Mouse (Mus musculus) megakaryocyte, adult 5-6 weeks (primary cell): Measurements from ENCODE around the gene Jagn1. TPM values are rescaled to one million over a fixed set of nuclear protein-coding genes. Genes with fewer than 3 reads are reported as not detected.

Experiments
- ATAC-seq: 2 replicates; pipeline ENCODE4 v1.8.0; 2016; ENCODE audit warnings: mild to moderate bottlenecking, inconsistent platforms; ENCODE audit not compliant: poor library complexity, severe bottlenecking
- total RNA-seq, 2 experiments: library from RNA; stranded (forward) in 1 of 2; stranded (reverse) in 1 of 2; fragments of 153-499, 151-499 nt in 1 of 2; fragments of 221-1000, 200-1000 nt in 1 of 2; gene quantifications; 2 replicates each; pipeline versions ENCODE4 v1.2.3 to v1.2.4; 2015 to 2017

Gene Jagn1
- 34.2 and 43.6 TPM in 2 replicates for total RNA-seq (2015)
- total RNA-seq (2017): 11.0 and 12.7 TPM in 2 replicates

- peak; percentile 83 for ATAC-seq
These were observed at the start of gene Jagn1 for GRCm38 (mm10) chr6:113442442-113443090. TSS of gene Jagn1 (plus strand) at chr6:113442569.

DNA sequence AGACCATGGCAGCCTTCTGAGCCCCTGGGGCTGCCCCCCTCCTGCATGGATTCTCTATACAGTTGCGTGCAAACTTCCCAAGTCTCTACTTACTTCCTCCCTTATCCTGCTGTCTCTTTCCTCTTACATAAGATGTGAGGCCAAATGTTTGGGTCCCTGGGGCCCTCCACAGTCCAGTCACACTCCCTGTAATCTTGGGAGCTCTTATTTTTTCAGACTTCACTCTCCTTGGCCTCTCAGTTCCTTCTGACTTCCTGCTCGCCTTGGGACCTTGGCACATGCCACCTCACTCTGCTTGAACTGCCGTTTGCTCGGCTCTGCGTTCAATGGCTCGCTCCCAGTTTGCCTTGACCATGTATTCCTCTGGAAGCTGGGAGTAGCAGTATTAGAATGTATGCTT is 48.4 kb upstream of the Jagn1 start:
- ATAC-seq: no peak

DNA sequence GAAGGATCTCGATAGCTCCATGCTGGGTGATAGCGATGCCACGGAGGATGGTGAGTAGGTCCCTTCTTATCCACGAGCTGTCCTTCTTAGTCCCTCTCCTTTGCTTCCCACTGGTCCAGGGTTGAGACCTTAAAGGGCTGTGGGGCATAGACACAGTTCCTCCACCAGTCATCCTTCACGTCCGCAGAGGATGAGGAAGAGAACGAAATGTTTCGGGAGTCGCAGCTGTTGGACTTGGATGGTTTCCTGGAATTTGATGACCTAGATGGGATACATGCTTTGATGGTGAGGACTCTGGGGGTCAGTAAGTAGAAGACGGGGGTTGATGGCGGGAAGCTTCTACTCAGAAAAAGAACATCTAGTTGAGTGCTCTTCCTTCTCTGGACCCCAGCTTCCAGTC is 47.6 kb upstream of the Jagn1 start:
- no peak for ATAC-seq

GRCm38 (mm10) chr6:113395501-113395900 is 46.9 kb upstream of the Jagn1 start:
- no peak for ATAC-seq

DNA sequence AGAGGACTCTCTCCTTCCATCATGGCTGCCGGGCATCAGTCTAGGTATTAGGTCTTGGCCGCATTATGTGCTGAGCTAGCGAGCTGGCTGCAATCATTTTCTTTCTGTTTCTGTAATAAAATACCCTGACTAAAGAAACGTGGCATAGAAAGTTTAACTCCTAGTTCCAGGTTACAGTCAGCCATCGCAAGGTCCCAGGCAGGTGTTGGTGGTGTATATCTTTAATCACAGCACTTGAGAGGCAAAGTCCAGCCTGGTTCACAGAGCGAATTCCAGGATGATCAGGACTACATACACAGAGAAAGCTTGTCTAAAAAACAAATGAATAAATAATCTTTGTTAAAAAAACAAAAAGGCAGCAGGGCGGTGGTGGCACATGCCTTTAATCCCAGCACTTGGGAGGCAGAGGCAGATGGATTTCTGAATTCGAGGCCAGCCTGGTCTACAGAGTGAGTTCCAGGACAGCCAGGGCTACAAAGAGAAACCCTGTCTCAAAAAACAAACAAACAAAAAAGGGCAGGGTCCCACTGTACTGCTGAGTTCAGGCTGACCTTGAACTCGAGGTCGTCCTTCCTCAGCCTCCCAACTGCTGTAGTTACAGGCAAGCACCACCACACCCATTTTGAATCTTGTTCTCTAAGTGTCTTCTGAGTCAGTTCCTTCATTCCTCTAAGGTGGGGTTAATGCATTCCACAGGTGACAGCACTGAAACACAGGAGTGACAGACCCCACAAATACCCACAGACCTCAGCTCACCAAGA is 45.9 kb upstream of the Jagn1 start:
- ATAC-seq: no peak

GRCm38 (mm10) chr6:113402094-113402493 is 40.3 kb upstream of the Jagn1 start:
- no peak for ATAC-seq

DNA sequence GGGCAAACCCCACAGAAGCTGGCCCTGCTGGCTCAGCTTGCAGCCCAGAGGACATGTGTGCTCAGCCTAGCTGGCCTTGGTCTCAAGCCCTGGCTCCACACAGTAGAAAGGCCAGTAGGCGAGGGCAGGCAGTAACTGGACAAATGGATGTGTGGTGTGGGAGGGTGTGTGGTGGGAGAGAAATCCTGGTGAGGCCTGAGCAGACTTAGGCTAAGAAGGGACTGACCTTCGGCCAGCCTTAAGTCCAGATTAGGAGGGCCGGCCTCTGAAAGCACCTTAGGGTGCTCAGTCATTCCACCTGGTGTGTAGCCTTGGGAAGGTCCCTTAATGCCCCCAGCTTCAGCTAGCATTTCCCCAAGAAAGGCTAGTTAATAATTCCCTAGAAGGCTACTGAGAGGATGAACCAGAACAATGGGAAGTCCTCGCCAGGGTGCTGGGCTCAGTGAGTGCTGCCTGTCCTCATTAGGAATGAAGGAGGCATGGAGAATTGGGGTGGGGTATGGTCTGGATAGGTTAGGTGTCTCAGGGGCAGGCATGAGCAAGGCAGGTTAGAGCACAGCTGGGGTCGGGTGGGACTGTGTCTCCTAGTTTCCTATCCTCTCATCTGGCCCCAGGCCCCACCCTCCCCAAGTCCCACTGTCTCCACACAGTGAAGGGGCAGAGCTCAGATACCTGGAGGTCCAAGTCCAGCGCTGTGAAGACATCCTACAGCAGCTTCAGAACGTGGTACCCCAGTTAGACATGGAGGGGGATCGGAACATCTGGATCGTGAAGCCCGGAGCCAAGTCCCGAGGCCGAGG is 37.5 kb upstream of the Jagn1 start:
- ATAC-seq: no peak

DNA sequence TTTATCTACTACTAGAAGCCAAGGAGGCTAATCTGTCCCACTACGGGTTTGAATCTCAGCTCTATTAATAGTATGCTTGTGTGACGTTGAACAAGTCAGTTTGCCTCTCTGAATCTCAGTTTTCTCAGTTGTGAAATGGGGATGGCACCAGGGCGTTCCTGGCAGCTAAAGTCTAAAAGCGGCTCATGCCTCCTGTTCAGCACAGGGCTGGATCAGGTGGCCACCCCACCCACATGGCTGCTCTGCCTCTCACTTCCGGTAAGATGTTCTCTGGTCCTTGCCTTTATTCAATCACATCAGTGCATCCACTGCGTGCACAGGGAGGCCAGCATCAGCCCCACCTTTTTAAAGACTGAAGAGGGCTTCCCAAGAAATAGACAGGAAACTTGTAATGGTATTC is 36.9 kb upstream of the Jagn1 start:
- no peak for ATAC-seq

- no peak for ATAC-seq
These were observed 35.7 kb upstream of the Jagn1 start for GRCm38 (mm10) chr6:113406683-113407082.

- no peak for ATAC-seq
These were observed 32.4 kb upstream of the Jagn1 start for GRCm38 (mm10) chr6:113410001-113410400.

DNA sequence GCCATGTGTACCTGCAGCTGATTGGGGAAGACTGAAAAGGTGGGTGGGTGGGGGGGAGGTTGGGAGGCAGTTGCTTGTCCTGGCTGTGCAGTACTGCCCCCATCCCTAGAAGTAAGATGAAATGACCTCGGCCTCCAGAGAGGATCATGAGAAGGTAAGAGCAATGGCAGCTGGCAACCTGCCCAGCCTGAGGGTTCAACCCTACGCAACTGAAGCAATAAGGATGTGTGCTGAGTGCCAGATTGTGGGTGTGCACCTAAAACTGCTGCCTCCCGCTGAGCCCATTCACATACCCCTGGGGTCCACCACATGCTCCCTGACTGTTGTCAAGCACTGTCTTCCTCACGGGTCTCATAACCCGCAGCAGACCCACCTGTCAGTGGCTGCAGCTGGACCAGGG is 26.0 kb upstream of the Jagn1 start:
- no peak for ATAC-seq

- peak; percentile 51 for ATAC-seq
These were observed 23.7 kb upstream of the Jagn1 start for GRCm38 (mm10) chr6:113418441-113419198.

- ATAC-seq: peak; percentile 96
These were observed 23.2 kb upstream of the Jagn1 start, which contains the start of gene Rpusd3 for GRCm38 (mm10) chr6:113419199-113419587. TSS of gene Rpusd3 (minus strand) at chr6:113419340.

GRCm38 (mm10) chr6:113423000-113423399 is 19.4 kb upstream of the Jagn1 start:
- ATAC-seq: no peak

- no peak for ATAC-seq
These were observed 18.2 kb upstream of the Jagn1 start for GRCm38 (mm10) chr6:113424187-113424586.

- ATAC-seq: no peak
These were observed 15.7 kb upstream of the Jagn1 start for GRCm38 (mm10) chr6:113426696-113427095.

GRCm38 (mm10) chr6:113427397-113427796 is 15.0 kb upstream of the Jagn1 start:
- peak; percentile 84 for ATAC-seq

- ATAC-seq: no peak
These were observed 14.4 kb upstream of the Jagn1 start for GRCm38 (mm10) chr6:113428006-113428405.

DNA sequence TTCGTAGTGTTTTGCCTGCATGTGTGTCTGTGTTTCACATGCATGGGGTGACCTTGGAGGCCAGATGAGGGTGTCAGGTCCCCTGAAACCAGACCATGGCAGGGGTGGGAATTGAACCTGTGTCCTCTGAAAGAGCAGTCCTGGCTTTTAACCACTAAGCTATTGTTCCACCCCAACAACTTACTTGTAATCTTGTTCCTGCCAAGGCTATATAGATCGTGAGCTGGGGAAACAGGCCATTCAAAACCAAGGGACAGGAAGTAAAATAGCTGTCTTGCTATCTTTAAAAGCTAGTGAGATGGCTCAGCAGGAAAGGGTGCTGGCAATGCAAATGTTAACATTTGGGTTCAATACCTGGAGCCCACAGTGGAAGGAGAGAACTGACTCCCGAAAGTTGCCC is 12.4 kb upstream of the Jagn1 start:
- ATAC-seq: no peak

GRCm38 (mm10) chr6:113430846-113431245 is 11.5 kb upstream of the Jagn1 start:
- no peak for ATAC-seq

- no peak for ATAC-seq
These were observed 10.6 kb upstream of the Jagn1 start for GRCm38 (mm10) chr6:113431801-113432200.
